Mouse (Mus musculus) embryonic facial prominence, embryonic 14.5 days (tissue): ENCODE results near the gene Fzd4. TPM values are rescaled to one million over a fixed set of nuclear protein-coding genes. Genes with fewer than 3 reads are reported as not detected.

ENCODE experiments used
- ATAC-seq: fragments of 200-750 bp; cut with Nextera tagmentation; 2 replicates; pipeline ENCODE4 v1.8.0; 2017; ENCODE audit warnings: low read depth, moderate number of reproducible peaks, moderate TSS enrichment
- DNase-seq: peaks from one replicate; pipeline ENCODE4 v3.0.0-alpha.2; 2015; ENCODE audit warnings: low spot score
- H3K27ac ChIP-seq: fragments of 300-500 bp; sonication (generic); replicated peaks from 2 replicates; pipeline ENCODE4 v1.5.1; 2014; ENCODE audit warnings: low read depth, mild to moderate bottlenecking, low read length, moderate library complexity
- H3K27me3 ChIP-seq: fragments of 300-500 bp; sonication (generic); replicated peaks from 2 replicates; pipeline ENCODE4 v1.6.1; 2014; ENCODE audit warnings: low read length; ENCODE audit not compliant: control insufficient read depth, insufficient read depth
- H3K36me3 ChIP-seq: fragments of 300-500 bp; sonication (generic); 2 replicates; pipeline ENCODE4 v1.6.1; 2014; ENCODE audit warnings: low read length, mixed read lengths; ENCODE audit not compliant: control insufficient read depth, insufficient read depth
- H3K4me1 ChIP-seq: fragments of 300-500 bp; sonication (generic); 2 replicates; pipeline ENCODE4 v1.6.1; 2014; ENCODE audit warnings: antibody characterized with exemption, low read length; ENCODE audit not compliant: control insufficient read depth, insufficient read depth
- H3K4me2 ChIP-seq: fragments of 300-500 bp; sonication (generic); 2 replicates; pipeline ENCODE4 v1.6.1; 2014; ENCODE audit warnings: low read depth, mild to moderate bottlenecking, low read length, moderate library complexity, mixed read lengths
- H3K4me3 ChIP-seq: fragments of 300-500 bp; sonication (generic); 2 replicates; pipeline ENCODE4 v1.5.1; 2014; ENCODE audit warnings: low read depth, mild to moderate bottlenecking, low read length
- H3K9ac ChIP-seq: fragments of 300-500 bp; sonication (generic); 2 replicates; pipeline ENCODE4 v1.6.1; 2014; ENCODE audit warnings: low read depth, mild to moderate bottlenecking, low read length, moderate library complexity, mixed read lengths
- H3K9me3 ChIP-seq: fragments of 300-500 bp; sonication (generic); 2 replicates; pipeline ENCODE4 v1.6.1; 2016; ENCODE audit warnings: low read length; ENCODE audit not compliant: control insufficient read depth
- WGBS: fragments of 180-500 bp; shearing (Covaris S2); extraction: QIAGEN DNeasy Blood & Tissue Kit; methylation state at CpG from one replicate; pipeline ENCODE4 v1.1.7; 2014; 5-methylcytosine and 5-hydroxymethylcytosine counted together
- polyA plus RNA-seq: library from polyadenylated mRNA; unstranded; fragments of >200 nt; fragmentation: Nextera tagmentation; extraction: Ambion mirVana; gene quantifications from 2 replicates; pipeline ENCODE4 v1.2.1, GENCODE M21; 2014

The Fzd4 gene
- polyA plus RNA-seq: 20.2 and 21.8 TPM in 2 replicates

DNA sequence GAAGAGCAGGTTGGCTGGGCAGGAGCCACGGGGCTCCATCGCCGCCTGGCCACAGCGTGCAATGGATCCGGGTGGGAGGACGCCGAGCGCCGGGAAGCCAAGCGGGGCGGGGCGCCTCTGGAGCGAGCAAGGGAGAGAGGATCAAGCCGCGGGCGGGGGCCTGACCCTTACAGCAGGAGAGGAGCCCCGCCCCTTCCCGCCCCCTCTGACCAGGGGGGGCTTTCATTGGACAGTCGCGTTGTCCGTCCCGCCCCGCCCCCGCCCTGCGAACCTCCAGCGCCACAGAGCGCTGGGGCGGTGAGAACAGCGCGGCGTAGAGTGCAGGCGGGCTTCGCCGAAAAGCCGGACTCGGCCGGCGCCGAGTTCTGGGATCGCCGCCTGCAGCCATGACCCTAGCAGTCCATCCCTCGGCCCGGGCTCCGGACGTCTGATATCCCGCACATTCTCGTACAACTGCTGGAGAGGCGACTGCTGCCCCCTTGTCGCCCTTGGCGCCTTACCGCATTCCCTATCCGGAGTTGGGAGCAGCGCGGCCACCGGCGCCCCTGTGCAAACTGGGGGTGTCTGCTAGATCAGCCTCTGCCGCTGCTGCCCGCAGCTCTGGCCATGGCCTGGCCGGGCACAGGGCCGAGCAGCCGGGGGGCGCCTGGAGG lies at the start of gene Fzd4, which contains the start of gene Tmem135:
Gene Fzd4, plus strand, starts transcription at position 275 of the 653 bp plus-strand sequence.
Gene Tmem135, minus strand, starts transcription at position 142 of the 653 bp plus-strand sequence.
- H3K9me3 ChIP-seq: no peaks in the 10 kb centered on the region
- peaks cover 14% of the 10 kb centered on the region for H3K36me3 ChIP-seq
- no peaks in the 10 kb centered on the region for H3K4me1 ChIP-seq
- peak within 1 kb of the TSS; percentile 77 for H3K27ac ChIP-seq
- DNase-seq: peak; percentile 99
- H3K9ac ChIP-seq: peak within 1 kb of the TSS; percentile 85
- H3K4me2 ChIP-seq: peak within 1 kb of the TSS; percentile 99
- ATAC-seq: peak; percentile 96
- peak within 1 kb of the TSS; percentile 85 for H3K4me3 ChIP-seq
- H3K27me3 ChIP-seq: no peaks in the 10 kb centered on the region
- WGBS: under 1% methylated on average over 32 of the region's 62 CpGs

DNA sequence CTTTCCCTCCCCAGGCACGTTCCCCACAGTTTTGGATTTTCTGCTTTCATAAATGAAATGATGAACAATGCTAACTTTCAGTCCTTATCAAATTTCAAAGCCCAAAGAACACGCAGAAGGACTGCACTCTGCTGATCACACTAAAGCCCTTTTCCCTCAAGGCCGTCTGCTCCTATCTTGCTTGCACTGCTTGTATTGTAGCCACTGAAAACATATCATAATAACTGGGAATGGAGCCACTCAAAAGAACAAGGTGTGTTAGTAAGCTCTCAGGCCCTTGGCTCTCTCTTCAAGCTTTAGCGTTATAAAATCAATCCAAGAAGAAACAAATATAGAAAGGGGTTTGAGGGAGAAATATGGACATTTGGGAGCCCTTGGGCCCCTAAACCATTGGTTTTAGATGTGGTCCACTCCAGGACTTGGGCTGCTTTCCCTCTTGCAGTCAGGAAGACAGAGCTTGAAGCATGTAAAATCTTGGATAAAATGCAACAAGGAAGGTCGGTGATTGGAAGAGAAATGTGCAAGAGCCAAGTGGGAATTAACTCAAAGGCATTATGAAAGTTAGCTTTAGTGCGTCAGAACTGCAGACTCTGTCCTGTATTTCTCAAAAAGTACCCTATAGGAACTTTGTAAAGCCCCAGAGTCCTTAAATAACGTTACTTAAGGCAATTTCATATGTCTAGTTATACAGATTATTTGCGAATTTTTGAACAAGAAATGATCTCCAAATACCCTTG lies 48.5 kb upstream of the Fzd4 start:
- 35% methylated on average over 8 of the region's 8 CpGs for WGBS
- H3K27ac ChIP-seq: peak overlapping the region; percentile 77
- H3K9ac ChIP-seq: no peak overlapping the region
- H3K36me3 ChIP-seq: no peaks in the 10 kb centered on the region
- peak; percentile 81 for DNase-seq
- H3K4me3 ChIP-seq: no peak overlapping the region
- no peak overlapping the region for H3K4me2 ChIP-seq
- peaks cover 11% of the 10 kb centered on the region for H3K4me1 ChIP-seq
- no peaks in the 10 kb centered on the region for H3K9me3 ChIP-seq
- H3K27me3 ChIP-seq: no peaks in the 10 kb centered on the region
- ATAC-seq: peak; percentile 64

DNA sequence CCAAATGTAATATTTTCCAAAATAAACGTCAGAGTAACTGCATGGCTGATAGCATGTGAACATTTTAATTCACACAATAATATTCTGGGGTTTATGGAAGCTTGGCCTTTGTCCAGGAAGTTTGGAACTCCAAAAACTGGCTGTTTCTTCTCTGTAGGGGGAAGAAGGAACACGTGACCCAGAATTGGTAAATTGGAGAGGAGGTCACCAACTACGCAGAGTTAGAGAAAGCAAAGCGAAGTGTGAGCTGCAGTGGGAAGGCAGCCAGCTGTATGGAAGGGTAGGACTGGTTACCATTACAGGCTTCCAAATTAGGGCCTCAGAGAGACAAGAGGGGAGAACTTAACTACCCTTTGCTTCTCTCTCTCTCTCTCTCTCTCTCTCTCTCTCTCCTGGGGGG lies 47.8 kb upstream of the Fzd4 start:
- 31% methylated on average over 4 of the region's 4 CpGs for WGBS
- peak overlapping the region; percentile 10; the same call in 1 of the 2 replicates for H3K4me2 ChIP-seq
- DNase-seq: peak; percentile 94

DNA sequence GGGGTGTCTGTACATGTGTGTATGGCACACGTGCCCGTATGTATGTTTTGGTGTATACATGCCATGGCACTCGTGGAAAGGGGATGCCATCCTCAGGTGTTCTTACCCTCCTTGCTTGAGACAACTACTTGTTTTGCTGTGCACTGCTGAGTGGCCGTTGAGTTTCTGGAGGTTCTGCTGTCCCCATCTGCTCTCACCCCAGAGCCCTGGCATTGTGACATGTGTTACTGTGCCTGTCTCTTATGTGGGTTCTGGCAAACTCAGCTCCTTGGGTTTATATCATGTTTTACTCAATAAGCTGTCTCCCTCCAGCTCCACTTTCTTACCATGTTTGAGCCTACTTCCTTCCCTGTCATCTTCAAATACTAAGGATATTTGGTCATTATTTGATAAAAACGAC lies 40.2 kb upstream of the Fzd4 start:
- 86% methylated on average over 5 of the region's 5 CpGs for WGBS
- no peaks in the 10 kb centered on the region for H3K4me1 ChIP-seq
- ATAC-seq (no peak), DNase-seq (no peak)
- no peaks in the 10 kb centered on the region for H3K9me3 ChIP-seq
- H3K4me2 ChIP-seq: no peak overlapping the region
- H3K4me3 ChIP-seq: no peak overlapping the region
- H3K36me3 ChIP-seq: no peaks in the 10 kb centered on the region
- H3K27ac ChIP-seq: no peak overlapping the region
- no peak overlapping the region for H3K9ac ChIP-seq
- H3K27me3 ChIP-seq: no peaks in the 10 kb centered on the region

More for the DNA sequence above, 47.8 kb upstream of the Fzd4 start:
- Histone ChIP-seq H3K9ac (no peak overlapping the region), H3K9me3 (no peaks in the 10 kb centered on the region), H3K27me3 (no peaks in the 10 kb centered on the region), H3K4me1 (peaks cover 11% of the 10 kb centered on the region), H3K27ac (peak overlapping the region; percentile 77), H3K36me3 (no peaks in the 10 kb centered on the region), H3K4me3 (no peak overlapping the region)
- peak; percentile 90 for ATAC-seq

DNA sequence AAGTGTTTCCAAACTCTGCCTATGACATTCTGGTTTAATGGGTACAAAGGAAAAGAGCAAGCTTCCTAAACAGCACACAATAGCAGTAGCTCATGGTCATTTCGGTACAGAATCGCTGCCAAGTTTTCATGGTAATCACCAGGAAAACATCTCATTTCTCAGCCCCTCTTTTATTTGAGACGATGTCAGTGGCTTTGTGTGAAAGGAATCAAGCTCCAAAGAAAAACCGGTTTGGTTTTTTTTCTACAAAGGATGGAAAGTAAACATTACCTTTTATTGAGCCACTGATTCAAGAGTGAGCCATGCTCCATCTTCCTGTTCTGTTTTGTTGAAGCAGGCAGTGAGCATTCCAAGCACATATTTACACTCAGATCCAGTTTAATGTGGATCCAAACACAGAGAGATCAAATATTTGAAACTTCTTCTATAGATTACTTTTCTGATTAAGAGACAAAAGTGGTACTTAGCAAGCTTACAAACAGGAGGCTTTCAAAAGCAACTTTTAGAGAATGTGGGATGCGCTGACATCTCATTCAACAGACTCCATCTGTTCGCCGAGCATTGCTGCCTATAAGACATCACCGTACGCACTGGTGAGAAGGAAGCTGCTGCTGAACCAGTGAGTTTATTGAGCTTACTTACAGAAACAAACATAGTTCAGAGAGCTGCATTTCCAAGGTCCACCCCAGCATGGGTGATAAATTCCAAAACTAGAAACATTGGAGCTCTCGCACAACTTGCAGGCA lies 38.8 kb upstream of the Fzd4 start:
- H3K27me3 ChIP-seq: no peaks in the 10 kb centered on the region
- DNase-seq: peak; percentile 73
- peak; percentile 72; the same call in 1 of the 2 replicates for ATAC-seq
- H3K4me2 ChIP-seq: no peak overlapping the region
- no peaks in the 10 kb centered on the region for H3K9me3 ChIP-seq
- no peaks in the 10 kb centered on the region for H3K36me3 ChIP-seq
- H3K4me1 ChIP-seq: no peaks in the 10 kb centered on the region
- H3K9ac ChIP-seq: no peak overlapping the region
- 82% methylated on average over 10 of the region's 10 CpGs for WGBS
- no peak overlapping the region for H3K27ac ChIP-seq
- H3K4me3 ChIP-seq: no peak overlapping the region

DNA sequence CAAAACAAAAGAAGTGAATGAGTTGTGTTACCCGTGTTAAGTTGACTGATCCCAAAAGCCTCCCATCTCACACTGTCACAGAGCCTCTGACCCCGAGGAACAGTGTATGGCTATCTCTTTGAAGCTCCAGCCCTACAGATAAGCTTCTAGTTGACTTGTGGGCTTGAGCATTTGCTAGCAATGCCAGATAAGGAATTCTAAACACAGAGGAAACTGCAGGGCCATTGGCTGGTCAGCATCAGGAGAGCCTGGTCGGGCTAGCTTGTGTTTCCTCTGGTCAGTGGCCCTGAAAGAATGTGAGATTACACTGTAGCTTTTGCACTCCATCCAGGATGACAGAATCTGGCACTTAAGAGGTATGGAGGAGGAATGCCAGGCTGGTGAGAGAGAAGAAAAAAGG lies 36.5 kb upstream of the Fzd4 start:
- WGBS: 39% methylated on average over 3 of the region's 3 CpGs
- H3K4me2 ChIP-seq: no peak overlapping the region
- no peaks in the 10 kb centered on the region for H3K36me3 ChIP-seq
- ATAC-seq (no peak), DNase-seq (no peak)
- no peak overlapping the region for H3K9ac ChIP-seq
- no peak overlapping the region for H3K27ac ChIP-seq
- no peaks in the 10 kb centered on the region for H3K9me3 ChIP-seq
- no peaks in the 10 kb centered on the region for H3K27me3 ChIP-seq
- H3K4me3 ChIP-seq: no peak overlapping the region
- no peaks in the 10 kb centered on the region for H3K4me1 ChIP-seq

DNA sequence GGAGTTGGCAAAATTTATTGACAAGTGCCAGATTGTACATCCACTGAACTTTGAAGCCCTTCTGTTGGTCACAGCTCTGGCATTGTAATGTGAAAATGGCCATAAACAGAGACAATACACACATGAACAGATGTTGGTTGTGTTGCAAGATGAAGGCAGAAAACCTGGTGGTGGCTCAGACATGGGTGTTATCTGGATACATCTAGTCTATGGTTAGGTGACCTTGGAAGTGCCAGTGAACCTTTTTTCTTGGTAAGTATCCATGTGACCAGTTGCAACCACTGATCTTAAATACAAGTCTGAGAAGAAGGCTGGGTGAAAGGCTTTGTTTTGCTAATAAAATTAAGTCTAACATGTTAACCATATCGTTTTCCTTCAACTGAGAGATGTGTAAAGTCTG lies 34.1 kb upstream of the Fzd4 start:
- no peak overlapping the region for H3K4me3 ChIP-seq
- no peaks in the 10 kb centered on the region for H3K36me3 ChIP-seq
- no peaks in the 10 kb centered on the region for H3K27me3 ChIP-seq
- DNase-seq (no peak), ATAC-seq (no peak)
- WGBS: 83% methylated on average over 1 of the region's 1 CpGs
- H3K9ac ChIP-seq: no peak overlapping the region
- no peaks in the 10 kb centered on the region for H3K4me1 ChIP-seq
- no peak overlapping the region for H3K4me2 ChIP-seq
- H3K9me3 ChIP-seq: no peaks in the 10 kb centered on the region
- no peak overlapping the region for H3K27ac ChIP-seq

DNA sequence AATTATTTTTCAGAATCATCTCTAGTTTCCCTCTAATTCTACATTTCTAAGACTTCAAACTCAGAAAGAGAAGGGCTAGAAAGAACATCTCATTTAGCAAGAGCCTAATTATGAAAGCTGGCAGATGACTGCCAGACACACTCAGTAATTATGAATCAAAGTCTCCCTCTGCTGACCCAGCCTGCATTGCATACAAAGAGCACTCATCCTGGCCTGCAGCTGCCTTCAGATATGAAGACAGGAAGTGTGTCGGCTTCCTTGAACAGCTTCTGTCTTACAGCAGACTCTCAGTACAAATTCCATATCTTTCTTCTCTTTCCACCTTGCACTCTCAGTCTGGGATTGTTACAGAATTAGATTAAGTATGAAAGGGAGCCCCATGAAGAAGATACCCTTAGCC lies 33.2 kb upstream of the Fzd4 start:
- ATAC-seq (no peak), DNase-seq (peak; percentile 76)
- Histone ChIP-seq H3K27ac (no peak overlapping the region), H3K9ac (no peak overlapping the region), H3K27me3 (no peaks in the 10 kb centered on the region), H3K4me1 (no peaks in the 10 kb centered on the region), H3K9me3 (no peaks in the 10 kb centered on the region), H3K4me3 (no peak overlapping the region), H3K4me2 (no peak overlapping the region), H3K36me3 (no peaks in the 10 kb centered on the region)
- 19% methylated on average over 1 of the region's 1 CpGs for WGBS
